Mouse (Mus musculus): ENCODE results near the gene Anp32a.

Gene Anp32a

GRCm38 (mm10) chr9:62341123-62341486, at the start of gene Anp32a:
Anp32a (plus strand) TSS chr9:62341293.
- ATAC-seq (ENCODE audit: insufficient number of reproducible peaks, low FRiP score, low TSS enrichment): peak; percentile 90

GRCm38 (mm10) chr9:62295006-62295698, 45.9 kb upstream of the Anp32a start:
- 0 out of 2 replicates have a peak, but pooled peaks have one; percentile 40 for ATAC-seq (ENCODE audit: insufficient number of reproducible peaks, low FRiP score, low TSS enrichment)

GRCm38 (mm10) chr9:62296891-62297290, 44.2 kb upstream of the Anp32a start:
- ATAC-seq (ENCODE audit: insufficient number of reproducible peaks, low FRiP score, low TSS enrichment): no peak

GRCm38 (mm10) chr9:62315556-62315955, 25.5 kb upstream of the Anp32a start:
- ATAC-seq (ENCODE audit: insufficient number of reproducible peaks, low FRiP score, low TSS enrichment): no peak

GRCm38 (mm10) chr9:62318729-62319128, 22.4 kb upstream of the Anp32a start:
- ATAC-seq (ENCODE audit: insufficient number of reproducible peaks, low FRiP score, low TSS enrichment): no peak

- no peak for ATAC-seq (ENCODE audit: insufficient number of reproducible peaks, low FRiP score, low TSS enrichment)
Measured at GRCm38 (mm10) chr9:62323816-62324215, 17.3 kb upstream of the Anp32a start.

- ATAC-seq (ENCODE audit: insufficient number of reproducible peaks, low FRiP score, low TSS enrichment): no peak
Measured at GRCm38 (mm10) chr9:62325965-62326364, 15.1 kb upstream of the Anp32a start.

GRCm38 (mm10) chr9:62334298-62334825, 6.7 kb upstream of the Anp32a start:
- no peak for ATAC-seq (ENCODE audit: insufficient number of reproducible peaks, low FRiP score, low TSS enrichment)

GRCm38 (mm10) chr9:62335396-62335795, 5.7 kb upstream of the Anp32a start:
- ATAC-seq (ENCODE audit: insufficient number of reproducible peaks, low FRiP score, low TSS enrichment): no peak

GRCm38 (mm10) chr9:62337924-62338635, 3.0 kb upstream of the Anp32a start:
- no peak for ATAC-seq (ENCODE audit: insufficient number of reproducible peaks, low FRiP score, low TSS enrichment)

- ATAC-seq (ENCODE audit: insufficient number of reproducible peaks, low FRiP score, low TSS enrichment): no peak
Measured at GRCm38 (mm10) chr9:62338636-62339191, 2.4 kb upstream of the Anp32a start.

- 0 out of 2 replicates have a peak, but pooled peaks have one; percentile 8 for ATAC-seq (ENCODE audit: insufficient number of reproducible peaks, low FRiP score, low TSS enrichment)
Measured at GRCm38 (mm10) chr9:62340301-62341122, 581 bp upstream of the Anp32a start.

- no peak for ATAC-seq (ENCODE audit: insufficient number of reproducible peaks, low FRiP score, low TSS enrichment)
Measured at GRCm38 (mm10) chr9:62341701-62342440, 778 bp downstream of the Anp32a start.

- ATAC-seq (ENCODE audit: insufficient number of reproducible peaks, low FRiP score, low TSS enrichment): no peak
Measured at GRCm38 (mm10) chr9:62342441-62343191, 1.5 kb downstream of the Anp32a start.

GRCm38 (mm10) chr9:62343192-62343903, 2.3 kb downstream of the Anp32a start:
- no peak for ATAC-seq (ENCODE audit: insufficient number of reproducible peaks, low FRiP score, low TSS enrichment)

- no peak for ATAC-seq (ENCODE audit: insufficient number of reproducible peaks, low FRiP score, low TSS enrichment)
Measured at GRCm38 (mm10) chr9:62343904-62344491, 2.9 kb downstream of the Anp32a start.

GRCm38 (mm10) chr9:62344545-62344944, 3.5 kb downstream of the Anp32a start:
- ATAC-seq (ENCODE audit: insufficient number of reproducible peaks, low FRiP score, low TSS enrichment): no peak

- ATAC-seq (ENCODE audit: insufficient number of reproducible peaks, low FRiP score, low TSS enrichment): no peak
Measured at GRCm38 (mm10) chr9:62345081-62345481, 4.0 kb downstream of the Anp32a start.
